Mouse (Mus musculus) kidney, adult 8-10 months (tissue): ENCODE data around the gene Arfgap3.
"Not testable (repeated sequence)": the region's sequence is repeated elsewhere in the genome, so short reads cannot be mapped to it uniquely, and the experiment has no call there.

ENCODE experiments used
- DNase-seq, 2 experiments: peaks; one replicate each; pipeline ENCODE4 v3.0.0; 2022

Gene Arfgap3

GRCm38 (mm10) chr15:83293706-83294645 is 56.1 kb downstream of the Arfgap3 start:
- DNase-seq, result peak; percentile 87 to 92

GRCm38 (mm10) chr15:83293144-83293543 is 56.9 kb downstream of the Arfgap3 start:
- DNase-seq, result peak; percentile 72 to 83

- DNase-seq, result peak; percentile 71 to 77
Observed at GRCm38 (mm10) chr15:83292261-83293056, 57.6 kb downstream of the Arfgap3 start.

- DNase-seq, result no peak
Observed at GRCm38 (mm10) chr15:83290899-83291298, 59.1 kb downstream of the Arfgap3 start.

- DNase-seq, result no peak
Observed at GRCm38 (mm10) chr15:83284828-83285227, 65.2 kb downstream of the Arfgap3 start.

- DNase-seq, result no peak
Observed at GRCm38 (mm10) chr15:83282397-83282796, 67.7 kb downstream of the Arfgap3 start.

GRCm38 (mm10) chr15:83281303-83281702 is 68.7 kb downstream of the Arfgap3 start:
- no peak for DNase-seq

- no peak for DNase-seq
Observed at GRCm38 (mm10) chr15:83278579-83278978, 71.5 kb downstream of the Arfgap3 start.

- DNase-seq, result no peak
Observed at GRCm38 (mm10) chr15:83277451-83277850, 72.6 kb downstream of the Arfgap3 start.

GRCm38 (mm10) chr15:83274237-83274636 is 75.8 kb downstream of the Arfgap3 start:
- DNase-seq, result not testable (repeated sequence)

- no peak for DNase-seq
Observed at GRCm38 (mm10) chr15:83273017-83273416, 77.0 kb downstream of the Arfgap3 start.

GRCm38 (mm10) chr15:83271221-83271620 is 78.8 kb downstream of the Arfgap3 start:
- not testable (repeated sequence) for DNase-seq

- DNase-seq, result not testable (repeated sequence)
Observed at GRCm38 (mm10) chr15:83269985-83270384, 80.1 kb downstream of the Arfgap3 start.

GRCm38 (mm10) chr15:83268428-83268827 is 81.6 kb downstream of the Arfgap3 start:
- DNase-seq, result not testable (repeated sequence)

GRCm38 (mm10) chr15:83265269-83265668 is 84.8 kb downstream of the Arfgap3 start:
- no peak for DNase-seq

GRCm38 (mm10) chr15:83263405-83263804 is 86.6 kb downstream of the Arfgap3 start:
- no peak for DNase-seq

GRCm38 (mm10) chr15:83257906-83258305 is 92.1 kb downstream of the Arfgap3 start:
- no peak for DNase-seq

GRCm38 (mm10) chr15:83256491-83256890 is 93.6 kb downstream of the Arfgap3 start:
- no peak for DNase-seq

- peak; percentile 28 to 51 for DNase-seq
Observed at GRCm38 (mm10) chr15:83255944-83256343, 94.1 kb downstream of the Arfgap3 start.

- no peak for DNase-seq
Observed at GRCm38 (mm10) chr15:83255191-83255782, 94.8 kb downstream of the Arfgap3 start.

GRCm38 (mm10) chr15:83254372-83255070 is 95.5 kb downstream of the Arfgap3 start:
- no peak for DNase-seq

- peak in 1 of 2 experiments; percentile 49 for DNase-seq
Observed at GRCm38 (mm10) chr15:83252060-83252459, 98.0 kb downstream of the Arfgap3 start.
